Mouse (Mus musculus) neural tube, embryonic 11.5 days (tissue): ENCODE data around the gene Peli1. TPM values are rescaled to one million over a fixed set of nuclear protein-coding genes. Genes with fewer than 3 reads are reported as not detected.

Experiments
- ATAC-seq: fragments of 200-750 bp; cut with Nextera tagmentation; 2 replicates; pipeline ENCODE4 v1.8.0; 2017; ENCODE audit warnings: moderate number of reproducible peaks, mild to moderate bottlenecking, moderate TSS enrichment, moderate library complexity; ENCODE audit not compliant: insufficient read depth, low FRiP score, low TSS enrichment
- DNase-seq: peaks from one replicate; pipeline ENCODE4 v3.0.0-alpha.2; 2015; ENCODE audit warnings: low spot score
- H3K27ac ChIP-seq: fragments of 300-500 bp; sonication (generic); 2 replicates; pipeline ENCODE4 v1.5.1; 2014; ENCODE audit warnings: low read depth, mild to moderate bottlenecking, low read length
- H3K27me3 ChIP-seq: fragments of 300-500 bp; sonication (generic); 2 replicates; pipeline ENCODE4 v1.6.1; 2014; ENCODE audit warnings: mild to moderate bottlenecking, low read length, mixed read lengths; ENCODE audit not compliant: control insufficient read depth, insufficient read depth
- H3K36me3 ChIP-seq: fragments of 300-500 bp; sonication (generic); 2 replicates; pipeline ENCODE4 v1.6.1; 2014; ENCODE audit warnings: mild to moderate bottlenecking, low read length, moderate library complexity, mixed read lengths; ENCODE audit not compliant: control insufficient read depth, insufficient read depth
- H3K4me1 ChIP-seq: fragments of 300-500 bp; sonication (generic); 2 replicates; pipeline ENCODE4 v1.6.1; 2014; ENCODE audit warnings: low read length, mixed read lengths; ENCODE audit not compliant: control insufficient read depth, insufficient read depth
- H3K4me2 ChIP-seq: fragments of 300-500 bp; sonication (generic); 2 replicates; pipeline ENCODE4 v1.6.1; 2014; ENCODE audit warnings: low read depth, mild to moderate bottlenecking, moderate library complexity
- H3K4me3 ChIP-seq: fragments of 300-500 bp; sonication (generic); 2 replicates; pipeline ENCODE4 v1.5.1; 2014; ENCODE audit warnings: low read depth, low read length
- H3K9ac ChIP-seq: fragments of 300-500 bp; sonication (generic); 2 replicates; pipeline ENCODE4 v1.6.1; 2014; ENCODE audit warnings: mild to moderate bottlenecking, low read length
- H3K9me3 ChIP-seq: fragments of 300-500 bp; sonication (generic); 2 replicates; pipeline ENCODE4 v1.6.1; 2016; ENCODE audit warnings: low read length; ENCODE audit not compliant: control insufficient read depth
- WGBS: fragments of 180-500 bp; shearing (Covaris S2); extraction: QIAGEN DNeasy Blood & Tissue Kit; methylation state at CpG from one replicate; pipeline ENCODE4 v1.1.7; 2014; 5-methylcytosine and 5-hydroxymethylcytosine counted together
- polyA plus RNA-seq: library from polyadenylated mRNA; unstranded; fragments of >200 nt; fragmentation: Nextera tagmentation; extraction: Ambion mirVana; gene quantifications from 2 replicates; pipeline ENCODE4 v1.2.1, GENCODE M21; 2014

Gene Peli1
- 107 and 108 TPM in 2 replicates for polyA plus RNA-seq

- ATAC-seq (peak; percentile 99), DNase-seq (peak; percentile 96)
- no peaks in the 10 kb centered on the region for H3K36me3 ChIP-seq
- under 1% methylated on average over 22 of the region's 24 CpGs for WGBS
- peak within 1 kb of the TSS; percentile 99 for H3K9ac ChIP-seq
- H3K9me3 ChIP-seq = 0 out of 2 replicates have a peak, but pooled peaks cover 2% of the 10 kb centered on the region
- peak within 1 kb of the TSS; percentile 95 for H3K4me3 ChIP-seq
- H3K4me1 ChIP-seq = no peaks in the 10 kb centered on the region
- H3K4me2 ChIP-seq = peak within 1 kb of the TSS; percentile 68
- H3K27ac ChIP-seq = peak within 1 kb of the TSS; percentile 100
- H3K27me3 ChIP-seq = no peaks in the 10 kb centered on the region
Observed at GRCm38 (mm10) chr11:21091067-21091427, at the start of gene Peli1. TSS of gene Peli1 (plus strand) at chr11:21091291.

DNA sequence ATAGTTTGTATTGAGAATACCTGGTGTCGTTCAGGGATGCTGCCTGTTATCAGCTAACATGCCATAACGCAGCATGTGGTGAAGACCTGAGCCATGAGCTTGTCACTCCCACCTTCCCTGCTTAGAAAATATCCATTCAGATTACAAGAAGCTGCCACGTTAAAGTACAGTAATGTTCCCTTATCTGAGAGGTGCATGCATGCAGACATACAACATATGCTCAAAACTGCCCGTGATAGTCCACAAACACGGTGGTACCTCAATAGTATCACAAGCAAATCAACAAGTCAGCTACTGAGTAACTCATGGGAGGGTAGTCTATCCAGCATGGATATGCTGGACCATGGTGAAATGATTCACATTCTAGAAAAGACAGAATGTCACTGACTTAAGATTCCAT lies 48.5 kb upstream of the Peli1 start:
- H3K36me3 ChIP-seq = no peaks in the 10 kb centered on the region
- no peaks in the 10 kb centered on the region for H3K4me1 ChIP-seq
- no peak overlapping the region for H3K27ac ChIP-seq
- no peak overlapping the region for H3K4me3 ChIP-seq
- ATAC-seq (no peak), DNase-seq (no peak)
- H3K4me2 ChIP-seq = no peak overlapping the region
- no peaks in the 10 kb centered on the region for H3K9me3 ChIP-seq
- no peaks in the 10 kb centered on the region for H3K27me3 ChIP-seq
- 90% methylated on average over 5 of the region's 5 CpGs for WGBS
- no peak overlapping the region for H3K9ac ChIP-seq

GRCm38 (mm10) chr11:21046188-21046587 lies 44.9 kb upstream of the Peli1 start:
- Histone ChIP-seq H3K27me3 (no peaks in the 10 kb centered on the region), H3K4me1 (no peaks in the 10 kb centered on the region), H3K36me3 (no peaks in the 10 kb centered on the region), H3K4me3 (no peak overlapping the region), H3K4me2 (no peak overlapping the region), H3K27ac (no peak overlapping the region), H3K9ac (no peak overlapping the region), H3K9me3 (no peaks in the 10 kb centered on the region)
- ATAC-seq (no peak), DNase-seq (no peak)
- 89% methylated on average over 2 of the region's 2 CpGs for WGBS

GRCm38 (mm10) chr11:21047921-21048320 lies 43.2 kb upstream of the Peli1 start:
- Histone ChIP-seq H3K4me3 (no peak overlapping the region), H3K4me1 (no peaks in the 10 kb centered on the region), H3K27ac (no peak overlapping the region), H3K4me2 (no peak overlapping the region), H3K9ac (no peak overlapping the region), H3K9me3 (no peaks in the 10 kb centered on the region), H3K27me3 (no peaks in the 10 kb centered on the region), H3K36me3 (no peaks in the 10 kb centered on the region)
- ATAC-seq = no peak
- 80% methylated on average over 2 of the region's 2 CpGs for WGBS
- DNase-seq = no peak

DNA sequence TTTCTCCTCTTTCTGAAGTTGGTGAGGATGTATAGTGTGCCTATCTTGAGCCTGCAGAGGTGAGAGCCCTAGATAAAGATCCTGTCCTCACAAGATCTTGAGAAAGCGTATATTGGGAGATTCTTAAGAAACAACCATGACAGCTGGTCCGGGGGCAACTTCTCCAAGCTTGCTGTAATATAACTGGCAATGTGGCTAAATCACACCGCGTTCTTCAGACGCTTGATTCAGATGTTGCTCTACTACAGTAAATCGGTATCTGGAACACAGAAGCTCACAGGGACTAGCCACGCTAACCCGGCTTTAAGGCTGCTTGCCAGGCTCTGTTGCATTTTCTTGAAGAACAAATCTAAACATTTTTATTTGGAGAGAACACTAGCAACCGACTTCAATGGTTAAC lies 39.4 kb upstream of the Peli1 start:
- H3K4me1 ChIP-seq = no peaks in the 10 kb centered on the region
- H3K9me3 ChIP-seq = no peaks in the 10 kb centered on the region
- H3K4me2 ChIP-seq = no peak overlapping the region
- no peaks in the 10 kb centered on the region for H3K27me3 ChIP-seq
- H3K36me3 ChIP-seq = no peaks in the 10 kb centered on the region
- no peak overlapping the region for H3K9ac ChIP-seq
- no peak overlapping the region for H3K27ac ChIP-seq
- ATAC-seq (no peak), DNase-seq (no peak)
- H3K4me3 ChIP-seq = no peak overlapping the region
- WGBS = 90% methylated on average over 9 of the region's 9 CpGs

- no peaks in the 10 kb centered on the region for H3K27me3 ChIP-seq
- DNase-seq (no peak), ATAC-seq (no peak)
- H3K9ac ChIP-seq = no peak overlapping the region
- H3K36me3 ChIP-seq = no peaks in the 10 kb centered on the region
- H3K4me1 ChIP-seq = no peaks in the 10 kb centered on the region
- H3K4me2 ChIP-seq = no peak overlapping the region
- H3K4me3 ChIP-seq = no peak overlapping the region
- H3K9me3 ChIP-seq = no peaks in the 10 kb centered on the region
- no peak overlapping the region for H3K27ac ChIP-seq
Observed at GRCm38 (mm10) chr11:21054587-21054986, 36.5 kb upstream of the Peli1 start.

DNA sequence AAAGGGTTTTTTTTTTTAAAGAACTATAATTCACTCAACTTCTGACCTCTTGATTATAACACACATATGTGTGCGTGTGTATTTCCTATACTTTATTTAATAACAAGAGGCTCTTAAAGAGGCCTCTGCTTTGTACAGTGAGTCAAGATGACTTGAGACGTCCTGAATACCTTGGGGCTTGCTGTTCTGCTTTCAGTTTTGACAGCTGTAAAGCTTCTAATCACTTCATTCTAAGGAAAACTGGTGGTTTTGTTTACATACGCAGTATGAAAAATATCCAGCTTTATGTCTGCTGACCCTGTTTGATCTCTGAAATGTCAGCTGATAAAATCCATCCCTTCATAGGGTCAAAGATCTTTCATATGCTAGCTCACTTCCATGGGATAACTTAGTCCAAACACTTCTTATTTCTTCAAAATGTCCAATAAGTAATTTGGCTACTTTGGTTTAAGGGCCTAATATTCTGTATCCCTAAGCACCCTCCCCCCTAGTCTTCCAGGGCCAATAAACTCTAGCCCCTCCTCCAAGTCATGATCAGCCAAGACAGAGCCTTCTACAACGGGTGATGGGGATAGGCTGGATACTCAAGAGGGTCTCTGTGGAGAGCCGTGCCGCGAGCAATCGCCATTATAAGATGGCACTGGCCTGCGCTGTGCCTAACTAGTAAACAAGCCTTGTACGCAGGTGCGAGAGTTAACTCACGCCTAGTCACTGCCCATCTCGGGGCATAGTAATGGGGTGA lies 34.8 kb upstream of the Peli1 start:
- no peak for DNase-seq
- H3K27ac ChIP-seq = no peak overlapping the region
- no peaks in the 10 kb centered on the region for H3K4me1 ChIP-seq
- ATAC-seq = no peak
- H3K4me2 ChIP-seq = no peak overlapping the region
- no peak overlapping the region for H3K4me3 ChIP-seq
- no peaks in the 10 kb centered on the region for H3K9me3 ChIP-seq
- H3K36me3 ChIP-seq = no peaks in the 10 kb centered on the region
- H3K9ac ChIP-seq = no peak overlapping the region
- no peaks in the 10 kb centered on the region for H3K27me3 ChIP-seq
- WGBS = 91% methylated on average over 13 of the region's 13 CpGs

- ATAC-seq (no peak), DNase-seq (no peak)
- 86% methylated on average over 17 of the region's 17 CpGs for WGBS
- Histone ChIP-seq H3K27ac (no peak overlapping the region), H3K4me3 (no peak overlapping the region), H3K9ac (no peak overlapping the region), H3K4me1 (no peaks in the 10 kb centered on the region), H3K36me3 (no peaks in the 10 kb centered on the region), H3K4me2 (no peak overlapping the region), H3K9me3 (no peaks in the 10 kb centered on the region), H3K27me3 (no peaks in the 10 kb centered on the region)
Observed at GRCm38 (mm10) chr11:21057511-21058414, 33.3 kb upstream of the Peli1 start.

DNA sequence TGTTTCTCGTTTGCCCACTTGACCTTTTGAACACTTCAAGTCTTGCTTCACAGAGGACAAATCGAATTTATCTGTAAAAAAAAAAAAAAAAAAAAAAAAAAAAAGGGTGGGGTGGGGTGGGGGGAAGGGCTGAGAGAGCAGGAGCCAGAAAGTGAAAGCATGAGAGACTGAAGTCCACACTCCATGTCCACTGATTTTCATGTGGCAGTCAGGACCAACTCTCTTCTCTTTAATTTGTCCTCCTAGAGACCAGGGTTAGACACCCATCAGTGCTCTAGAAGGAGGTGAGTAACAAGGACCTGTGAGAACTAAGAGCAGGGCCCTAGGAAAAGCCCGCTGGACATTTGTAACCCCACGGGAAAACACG lies 32.7 kb upstream of the Peli1 start:
- no peak for ATAC-seq
- no peak overlapping the region for H3K4me3 ChIP-seq
- no peak for DNase-seq
- no peaks in the 10 kb centered on the region for H3K27me3 ChIP-seq
- no peaks in the 10 kb centered on the region for H3K36me3 ChIP-seq
- no peak overlapping the region for H3K9ac ChIP-seq
- H3K27ac ChIP-seq = no peak overlapping the region
- WGBS = 81% methylated on average over 5 of the region's 5 CpGs
- no peak overlapping the region for H3K4me2 ChIP-seq
- H3K4me1 ChIP-seq = no peaks in the 10 kb centered on the region
- no peaks in the 10 kb centered on the region for H3K9me3 ChIP-seq
